Mouse (Mus musculus): ENCODE results near the gene Rab36.

- no peak for TF ChIP-seq CTCF (IDR thresholded peaks at IDR 0.05; ENCODE audit: borderline replicate concordance, insufficient read depth, low read depth, low read length)
- TF ChIP-seq POLR2A (IDR thresholded peaks at IDR 0.05; ENCODE audit: borderline replicate concordance, insufficient read depth, low read length): no peak
Measured at GRCm38 (mm10) chr10:75030234-75030633, 6.6 kb upstream of the Rab36 start.

All from cerebellum, adult 2 months (tissue).